ENCODE assay signal across 9 mouse cellular contexts in the genomic region with DNA sequence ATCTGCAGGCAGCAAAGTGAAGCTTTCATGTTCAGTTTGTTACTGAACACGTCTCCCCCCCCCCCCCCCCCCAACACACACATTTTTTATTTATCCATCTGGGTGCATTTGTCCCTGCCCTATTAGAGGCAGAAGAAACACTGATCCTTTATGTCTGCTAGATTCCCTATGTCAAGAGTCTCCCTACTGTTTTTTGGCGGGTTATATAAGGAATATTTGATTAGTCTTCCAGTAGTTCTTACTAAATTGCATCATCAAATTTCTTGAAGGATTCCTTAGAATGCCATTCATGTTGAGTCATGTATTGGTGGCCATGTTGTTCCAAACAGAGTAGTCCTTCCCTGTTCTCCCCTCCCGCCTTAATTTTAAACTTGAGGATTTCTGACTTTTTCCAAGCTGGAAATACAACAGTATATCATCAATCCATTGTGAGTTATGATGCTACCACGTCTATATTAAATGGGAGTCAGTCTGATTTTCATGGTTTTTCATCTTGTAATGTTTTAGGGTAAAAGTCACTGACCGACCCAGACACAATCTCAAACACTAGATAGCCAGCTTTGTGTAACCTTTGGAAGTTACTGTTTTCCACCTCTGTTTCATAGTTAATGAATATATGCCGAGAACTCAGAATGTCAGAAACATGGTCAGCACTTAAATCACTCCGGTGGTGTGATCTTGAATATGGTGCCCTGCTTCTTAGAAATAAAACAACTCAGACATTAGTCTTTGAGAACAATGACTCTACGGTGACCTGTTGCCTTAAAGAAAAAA. TPM values are rescaled to one million over a fixed set of nuclear protein-coding genes. Genes with fewer than 3 reads are reported as not detected.
DNase-seq lines count a peak whose midpoint lies in the region; ATAC-seq and TF ChIP-seq lines count a peak whose summit lies in the region.
"Had no signal": no experiment of that assay in that cellular context is flagged by ENCODE, and none has a peak within 500 bp of the region (broad histone marks: within the 10 kb centered on the region; RNA-seq: fewer than 3 reads in every experiment).

No protein-coding gene starts in this region.

- no peak for DNase-seq in lung, postnatal 25 days (ENCODE audit: low spot score)
- no peak for DNase-seq in limb, embryonic 14.5 days (ENCODE audit: low spot score)
- DNase-seq in stomach, postnatal 0 days (ENCODE audit: low spot score): no peak
- no peak for DNase-seq in gastrocnemius, postnatal 14 days
- no peak for DNase-seq in adrenal gland, adult 8-10 months
- DNase-seq: right cerebral cortex, postnatal 14 days had no signal

- H3K27ac ChIP-seq in lung, embryonic 16.5 days (ENCODE audit: low read length): no peak overlapping the region
- H3K27ac ChIP-seq in limb, embryonic 14.5 days (replicated peaks; ENCODE audit: low read depth, low read length): no peak overlapping the region
- no peak overlapping the region for H3K27ac ChIP-seq in stomach, postnatal 0 days (replicated peaks)

- H3K27me3 ChIP-seq in lung, embryonic 16.5 days (ENCODE audit: control insufficient read depth, insufficient read depth, low read depth, low read length): no peaks in the 10 kb centered on the region
- H3K27me3 ChIP-seq in erythroblast, embryonic 14.5 days (ENCODE audit: control insufficient read depth): no peaks in the 10 kb centered on the region
- no peaks in the 10 kb centered on the region for H3K27me3 ChIP-seq in limb, embryonic 14.5 days (ENCODE audit: control insufficient read depth, insufficient read depth, low read length)
- no peaks in the 10 kb centered on the region for H3K27me3 ChIP-seq in stomach, postnatal 0 days (ENCODE audit: control insufficient read depth, insufficient read depth, low read length)

- intact Hi-C loops in gastrocnemius, postnatal 14 days (cut with DNase I; ENCODE audit: low total_unique reads): loop anchor here (10.0 kb wide), 1 partner anchor 63 kb away; no protein-coding TSS in a partner anchor

- TF ChIP-seq CTCF in stomach, postnatal 0 days (IDR thresholded peaks at IDR 0.05; ENCODE audit: low read depth): no peak

- H3K4me3 ChIP-seq in lung, embryonic 16.5 days (ENCODE audit: low read length): peak overlapping the region; percentile 98
- H3K4me3 ChIP-seq in erythroblast, embryonic 14.5 days (replicated peaks): peak overlapping the region; percentile 87
- peak overlapping the region; percentile 81 for H3K4me3 ChIP-seq in limb, embryonic 14.5 days (replicated peaks; ENCODE audit: low read length)
- peak overlapping the region; percentile 98 for H3K4me3 ChIP-seq in stomach, postnatal 0 days (ENCODE audit: low read depth, low read length)

- peak overlapping the region; percentile 89 for H3K4me2 ChIP-seq in lung, embryonic 16.5 days (ENCODE audit: low read depth, low read length)
- peak overlapping the region; percentile 59 for H3K4me2 ChIP-seq in limb, embryonic 14.5 days (replicated peaks; ENCODE audit: low read depth, low read length, severe bottlenecking)
- H3K4me2 ChIP-seq in stomach, postnatal 0 days (replicated peaks; ENCODE audit: low read depth): peak overlapping the region; percentile 87

- H3K9ac ChIP-seq in lung, embryonic 16.5 days (ENCODE audit: low read length): peak overlapping the region; percentile 89
- H3K9ac ChIP-seq in limb, embryonic 14.5 days (ENCODE audit: low read depth, low read length, severe bottlenecking): 0 out of 2 replicates have a peak overlapping the region, but pooled peaks have one; percentile 85
- H3K9ac ChIP-seq in stomach, postnatal 0 days (ENCODE audit: low read length): no peak overlapping the region

- TF ChIP-seq EP300 in stomach, postnatal 0 days (optimal IDR thresholded peaks at IDR 0.05): no peak

- 61% methylated on average over 8 of the region's 8 CpGs for WGBS in lung, embryonic 16.5 days
- WGBS in limb, embryonic 14.5 days: 79% methylated on average over 7 of the region's 8 CpGs
- 59% methylated on average over 8 of the region's 8 CpGs for WGBS in stomach, postnatal 0 days

- no peak for TF ChIP-seq POLR2A in limb, embryonic 14.5 days (IDR thresholded peaks at IDR 0.05; ENCODE audit: borderline replicate concordance, extremely low read depth, insufficient read depth, insufficient read length)

- ATAC-seq in lung, embryonic 16.5 days (ENCODE audit: low read depth): no peak
- no peak for ATAC-seq in limb, embryonic 14.5 days (ENCODE audit: low FRiP score, low read depth)
- no peak for ATAC-seq in stomach, postnatal 0 days (ENCODE audit: low FRiP score, low TSS enrichment)

- no peaks in the 10 kb centered on the region for H3K9me3 ChIP-seq in lung, embryonic 16.5 days (ENCODE audit: control insufficient read depth, low read length)
- no peaks in the 10 kb centered on the region for H3K9me3 ChIP-seq in erythroblast, embryonic 14.5 days (ENCODE audit: control insufficient read depth, low read length)
- H3K9me3 ChIP-seq in limb, embryonic 14.5 days (ENCODE audit: control insufficient read depth, low read length): no peaks in the 10 kb centered on the region
- no peaks in the 10 kb centered on the region for H3K9me3 ChIP-seq in stomach, postnatal 0 days (ENCODE audit: control insufficient read depth, low read length)

- H3K36me3 ChIP-seq in lung, embryonic 16.5 days (ENCODE audit: control insufficient read depth, insufficient read depth, low read length): peaks cover 11% of the 10 kb centered on the region
- H3K36me3 ChIP-seq in erythroblast, embryonic 14.5 days (ENCODE audit: control insufficient read depth): peaks cover 68% of the 10 kb centered on the region
- H3K36me3 ChIP-seq in limb, embryonic 14.5 days (ENCODE audit: control insufficient read depth, insufficient read depth, low read length): peaks cover 30% of the 10 kb centered on the region
- H3K36me3 ChIP-seq in stomach, postnatal 0 days (ENCODE audit: control insufficient read depth, insufficient read depth, low read length): peaks cover 8% of the 10 kb centered on the region; the same call in 1 of the 2 replicates

- peaks cover 10% of the 10 kb centered on the region for H3K4me1 ChIP-seq in lung, embryonic 16.5 days (replicated peaks; ENCODE audit: control insufficient read depth, insufficient read depth, low read length)
- H3K4me1 ChIP-seq in erythroblast, embryonic 14.5 days (ENCODE audit: control insufficient read depth): peaks cover 68% of the 10 kb centered on the region
- H3K4me1 ChIP-seq in limb, embryonic 14.5 days (ENCODE audit: control insufficient read depth, insufficient read depth, low read length): peaks cover 6% of the 10 kb centered on the region
- no peaks in the 10 kb centered on the region for H3K4me1 ChIP-seq in stomach, postnatal 0 days (replicated peaks; ENCODE audit: control insufficient read depth, insufficient read depth)

RNA-seq across cellular contexts. Expression of gene Cpox, which starts 1.3 kb away (rescaled TPM):
- polyA plus RNA-seq in lung, embryonic 16.5 days (2015; fragmentation: Nextera tagmentation; extraction: Ambion mirVana): 19.7 and 25.3 TPM in 2 replicates
- polyA plus RNA-seq in erythroblast, embryonic 14.5 days (2012): 45.0 and 55.5 TPM in 2 replicates
- polyA plus RNA-seq in limb, embryonic 14.5 days (2012; rRNA removed): 20.3 TPM in 2 replicates
- polyA plus RNA-seq in limb, embryonic 14.5 days (2014; fragmentation: Nextera tagmentation; extraction: Ambion mirVana): 22.3 and 24.4 TPM in 2 replicates
- 42.3 and 44.9 TPM in 2 replicates for polyA plus RNA-seq in stomach, postnatal 0 days (2015; fragmentation: Nextera tagmentation; extraction: Ambion mirVana)
- total RNA-seq in gastrocnemius, postnatal 14 days (2021): 10 to 100 TPM; 12.0 to 14.0 TPM
- total RNA-seq in adrenal gland, adult 8-10 months (2022): 10 to 100 TPM; 20.3 to 28.0 (median 21.7) TPM

RNA-seq across cellular contexts. Expression of gene E330017A01Rik, which starts 32.9 kb away (rescaled TPM):
- not detected in 2 replicates for polyA plus RNA-seq in lung, embryonic 16.5 days (2015; fragmentation: Nextera tagmentation; extraction: Ambion mirVana)
- polyA plus RNA-seq in erythroblast, embryonic 14.5 days (2012): 0.04 TPM in 1 of 2 replicates, not detected in the other
- not detected in 2 replicates for polyA plus RNA-seq in limb, embryonic 14.5 days (2012; rRNA removed)
- not detected in 2 replicates for polyA plus RNA-seq in limb, embryonic 14.5 days (2014; fragmentation: Nextera tagmentation; extraction: Ambion mirVana)
- not detected in 2 replicates for polyA plus RNA-seq in stomach, postnatal 0 days (2015; fragmentation: Nextera tagmentation; extraction: Ambion mirVana)
- total RNA-seq in gastrocnemius, postnatal 14 days (2021): not detected
- total RNA-seq in adrenal gland, adult 8-10 months (2022): not detected
- polyA plus RNA-seq: brain, embryonic 14.5 days had no signal

RNA-seq across cellular contexts. Expression of gene Gpr15, which starts 47.5 kb away (rescaled TPM):
- 0.11 and 0.13 TPM in 2 replicates for polyA plus RNA-seq in lung, embryonic 16.5 days (2015; fragmentation: Nextera tagmentation; extraction: Ambion mirVana)
- not detected in 2 replicates for polyA plus RNA-seq in erythroblast, embryonic 14.5 days (2012)
- polyA plus RNA-seq in limb, embryonic 14.5 days (2012; rRNA removed): 0.05 and 0.06 TPM in 2 replicates
- 0.15 TPM in 1 of 2 replicates, not detected in the other for polyA plus RNA-seq in limb, embryonic 14.5 days (2014; fragmentation: Nextera tagmentation; extraction: Ambion mirVana)
- polyA plus RNA-seq in stomach, postnatal 0 days (2015; fragmentation: Nextera tagmentation; extraction: Ambion mirVana): not detected in 2 replicates
- not detected for total RNA-seq in gastrocnemius, postnatal 14 days (2021)
- not detected for total RNA-seq in adrenal gland, adult 8-10 months (2022)

RNA-seq across cellular contexts. Expression of gene Gm813, which starts 54.6 kb away (rescaled TPM):
- not detected in 2 replicates for polyA plus RNA-seq in lung, embryonic 16.5 days (2015; fragmentation: Nextera tagmentation; extraction: Ambion mirVana)
- not detected in 2 replicates for polyA plus RNA-seq in erythroblast, embryonic 14.5 days (2012)
- not detected in 2 replicates for polyA plus RNA-seq in limb, embryonic 14.5 days (2012; rRNA removed)
- polyA plus RNA-seq in limb, embryonic 14.5 days (2014; fragmentation: Nextera tagmentation; extraction: Ambion mirVana): not detected in 2 replicates
- not detected in 2 replicates for polyA plus RNA-seq in stomach, postnatal 0 days (2015; fragmentation: Nextera tagmentation; extraction: Ambion mirVana)
- not detected for total RNA-seq in gastrocnemius, postnatal 14 days (2021)
- total RNA-seq in adrenal gland, adult 8-10 months (2022): not detected
- polyA plus RNA-seq: brain, embryonic 14.5 days had no signal

RNA-seq across cellular contexts. Expression of gene Cldnd1, which starts 56.3 kb away (rescaled TPM):
- polyA plus RNA-seq in lung, embryonic 16.5 days (2015; fragmentation: Nextera tagmentation; extraction: Ambion mirVana): 113 and 114 TPM in 2 replicates
- polyA plus RNA-seq in erythroblast, embryonic 14.5 days (2012): 0.21 and 0.29 TPM in 2 replicates
- polyA plus RNA-seq in limb, embryonic 14.5 days (2012; rRNA removed): 107 and 125 TPM in 2 replicates
- 137 and 145 TPM in 2 replicates for polyA plus RNA-seq in limb, embryonic 14.5 days (2014; fragmentation: Nextera tagmentation; extraction: Ambion mirVana)
- polyA plus RNA-seq in stomach, postnatal 0 days (2015; fragmentation: Nextera tagmentation; extraction: Ambion mirVana): 91.1 and 92.7 TPM in 2 replicates
- 10 to 100 TPM; 59.4 to 67.2 TPM for total RNA-seq in gastrocnemius, postnatal 14 days (2021)
- total RNA-seq in adrenal gland, adult 8-10 months (2022): 10 to 100 TPM; 47.0 to 70.2 (median 58.4) TPM
